Mouse (Mus musculus): ENCODE data around the gene Gm48552. TPM values are rescaled to one million over a fixed set of nuclear protein-coding genes. Genes with fewer than 3 reads are reported as not detected.

The Gm48552 gene
- polyA plus RNA-seq, 1 experiment from 2014 or later, result 1.4 TPM

DNA sequence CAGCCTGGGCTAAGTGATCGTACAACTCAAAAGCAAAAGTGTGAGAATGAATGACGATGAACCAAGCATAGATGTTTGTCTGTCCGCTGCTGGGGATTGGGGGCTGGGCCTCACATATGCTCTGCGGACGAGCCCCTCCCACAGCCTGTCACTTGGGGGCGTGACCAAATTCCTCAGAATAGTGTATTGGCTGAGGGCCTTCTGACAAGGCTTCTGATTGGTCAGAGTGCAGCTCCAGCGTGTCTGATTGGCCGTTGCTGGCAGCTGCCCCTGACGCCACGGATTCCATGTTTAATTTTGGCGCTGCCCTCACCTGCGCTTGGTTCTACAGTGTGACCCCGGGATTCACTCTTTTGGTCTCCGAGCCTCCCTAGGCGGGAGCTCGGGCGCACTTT, 44.1 kb downstream of the Gm48552 start:
- no peak overlapping the region for H3K27ac ChIP-seq (ENCODE audit: low read depth)
- 6% methylated on average over 17 of the region's 17 CpGs for whole genome bisulfite sequencing

DNA sequence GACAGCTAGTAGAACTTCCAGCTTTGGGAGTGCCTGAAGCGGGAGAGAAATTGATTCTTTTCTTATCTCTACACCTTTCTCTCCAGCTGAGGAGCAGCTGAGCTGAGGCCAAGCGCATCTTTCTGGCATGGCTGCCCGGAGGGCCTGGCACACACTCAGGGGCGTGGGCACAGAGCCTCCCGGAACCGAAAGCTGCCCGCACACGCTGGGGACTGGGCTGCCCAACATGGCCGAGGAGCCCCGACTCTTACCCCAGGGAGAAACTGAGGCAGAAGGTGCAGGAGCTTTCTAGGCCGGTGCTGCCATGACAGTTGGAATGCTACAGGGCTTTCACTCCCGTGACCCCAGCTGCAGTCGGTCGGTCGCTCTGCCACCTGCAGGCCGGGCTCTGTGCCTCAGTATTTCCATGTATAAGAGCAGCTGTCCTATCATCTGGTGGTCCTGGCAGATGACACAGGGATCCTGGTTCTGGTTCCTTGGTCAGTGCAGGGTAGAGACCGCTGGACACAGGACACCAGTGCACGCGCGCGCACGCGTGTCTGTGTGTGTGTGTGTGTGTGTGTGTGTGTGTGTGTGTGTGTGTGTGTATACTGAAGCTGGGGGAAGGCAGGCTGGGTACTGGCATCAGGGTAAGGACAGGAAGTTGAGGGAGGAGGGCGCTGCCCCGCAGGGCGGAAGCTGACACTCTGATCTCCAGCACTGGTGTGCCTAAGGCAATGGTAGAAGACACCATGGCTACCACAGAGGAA, 44.9 kb downstream of the Gm48552 start:
- H3K27me3 ChIP-seq (ENCODE audit: insufficient read depth, low read length), result no peaks in the 10 kb centered on the region
- no peaks in the 10 kb centered on the region for H3K36me3 ChIP-seq (ENCODE audit: insufficient read depth)
- 73% methylated on average over 26 of the region's 26 CpGs for WGBS
- H3K4me1 ChIP-seq (ENCODE audit: insufficient read depth), result peaks cover 5% of the 10 kb centered on the region; the same call in 1 of the 2 replicates
- no peak overlapping the region; the same call in 1 of the 2 replicates for H3K27ac ChIP-seq (ENCODE audit: low read depth)
- DNase-seq (no peak), ATAC-seq (ENCODE audit: insufficient read depth) (no peak)
- 0 out of 2 replicates have a peak overlapping the region, but pooled peaks have one; percentile 20 for H3K4me3 ChIP-seq (ENCODE audit: low read depth, low read length)
- no peaks in the 10 kb centered on the region for H3K9me3 ChIP-seq (ENCODE audit: low read depth, low read length)
- TF ChIP-seq CTCF (IDR thresholded peaks at IDR 0.05; ENCODE audit: low read depth), result 0 out of 2 replicates have a peak, but pooled peaks have one; percentile 24
- peak overlapping the region; percentile 56; the same call in 1 of the 2 replicates for H3K4me2 ChIP-seq
- no peak overlapping the region for H3K9ac ChIP-seq

More for the DNA sequence above, 44.1 kb downstream of the Gm48552 start:
- Histone ChIP-seq H3K9me3 (ENCODE audit: low read depth, low read length) (no peaks in the 10 kb centered on the region), H3K36me3 (ENCODE audit: insufficient read depth) (no peaks in the 10 kb centered on the region), H3K4me2 (peak overlapping the region; percentile 56), H3K9ac (peak overlapping the region; percentile 30; the same call in 1 of the 2 replicates), H3K27me3 (ENCODE audit: insufficient read depth, low read length) (no peaks in the 10 kb centered on the region), H3K4me3 (ENCODE audit: low read depth, low read length) (peak overlapping the region; percentile 20; the same call in 1 of the 2 replicates), H3K4me1 (ENCODE audit: insufficient read depth) (peaks cover 5% of the 10 kb centered on the region; the same call in 1 of the 2 replicates)
- DNase-seq (peak; percentile 98), ATAC-seq (ENCODE audit: insufficient read depth) (peak; percentile 81)
- TF ChIP-seq CTCF (IDR thresholded peaks at IDR 0.05; ENCODE audit: low read depth), result no peak

- H3K4me1 ChIP-seq (ENCODE audit: insufficient read depth), result peaks cover 5% of the 10 kb centered on the region; the same call in 1 of the 2 replicates
- ATAC-seq (ENCODE audit: insufficient read depth) (no peak), DNase-seq (peak; percentile 43)
- 48% methylated on average over 15 of the region's 15 CpGs for WGBS
- H3K36me3 ChIP-seq (ENCODE audit: insufficient read depth), result no peaks in the 10 kb centered on the region
- no peak overlapping the region for H3K4me3 ChIP-seq (ENCODE audit: low read depth, low read length)
- H3K9me3 ChIP-seq (ENCODE audit: low read depth, low read length), result no peaks in the 10 kb centered on the region
- H3K9ac ChIP-seq, result no peak overlapping the region
- no peaks in the 10 kb centered on the region for H3K27me3 ChIP-seq (ENCODE audit: insufficient read depth, low read length)
- no peak for TF ChIP-seq CTCF (IDR thresholded peaks at IDR 0.05; ENCODE audit: low read depth)
- peak overlapping the region; percentile 12; the same call in 1 of the 2 replicates for H3K27ac ChIP-seq (ENCODE audit: low read depth)
- H3K4me2 ChIP-seq, result no peak overlapping the region
Observed at GRCm38 (mm10) chr10:81434361-81435263, 45.8 kb downstream of the Gm48552 start.

DNA sequence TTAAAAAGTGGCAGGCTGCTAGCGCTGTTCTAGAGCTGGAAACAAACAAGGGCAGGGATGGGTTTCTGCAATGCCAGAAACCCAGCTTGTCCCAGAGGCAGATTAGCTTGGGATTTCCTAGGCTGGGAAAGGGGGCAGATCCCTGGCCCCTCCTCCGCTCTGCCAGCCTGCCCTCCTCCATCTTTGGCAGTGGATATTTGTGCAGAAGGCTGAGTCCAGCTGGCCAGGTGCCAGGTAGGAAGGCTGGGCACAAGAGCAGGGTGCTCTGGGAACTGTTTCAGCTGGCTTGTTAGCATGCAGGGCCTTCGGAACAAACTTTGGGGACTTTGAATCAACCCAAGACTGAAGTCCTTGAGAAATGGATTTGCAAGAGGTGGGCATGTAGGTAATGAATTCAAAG, 46.6 kb downstream of the Gm48552 start:
- Histone ChIP-seq H3K27me3 (ENCODE audit: insufficient read depth, low read length) (no peaks in the 10 kb centered on the region), H3K4me2 (no peak overlapping the region), H3K36me3 (ENCODE audit: insufficient read depth) (no peaks in the 10 kb centered on the region), H3K9me3 (ENCODE audit: low read depth, low read length) (no peaks in the 10 kb centered on the region), H3K4me1 (ENCODE audit: insufficient read depth) (peaks cover 5% of the 10 kb centered on the region; the same call in 1 of the 2 replicates), H3K4me3 (ENCODE audit: low read depth, low read length) (no peak overlapping the region), H3K9ac (no peak overlapping the region), H3K27ac (ENCODE audit: low read depth) (no peak overlapping the region)
- no peak for DNase-seq
- ATAC-seq (ENCODE audit: insufficient read depth), result no peak
- no peak for TF ChIP-seq CTCF (IDR thresholded peaks at IDR 0.05; ENCODE audit: low read depth)
- WGBS, result 72% methylated on average over 3 of the region's 3 CpGs

Small RNA genes within 50 kb of the gene (microRNA-seq; reads per million reads assigned to microRNA genes)
- gene Mir1191b (ENCODE audit: borderline number of aligned reads), result 2.4 reads per million, percentile 2 among the genes with 10 or more reads in this experiment
- 0.71 reads per million for gene Mir6913 (ENCODE audit: borderline number of aligned reads)

Other genes with a start within 250 kb of the Gm48552 start
- 38.7 and 47.9 TPM in 2 replicates for gene Pias4, start 221.1 kb upstream of the Gm48552 start, polyA plus RNA-seq (2014; fragmentation: Nextera tagmentation; extraction: Ambion mirVana)
- 481 and 493 TPM in 2 replicates for gene Eef2, start 212.4 kb upstream of the Gm48552 start, polyA plus RNA-seq (2014; fragmentation: Nextera tagmentation; extraction: Ambion mirVana)
- gene Dapk3, start 206.0 kb upstream of the Gm48552 start, polyA plus RNA-seq (2014; fragmentation: Nextera tagmentation; extraction: Ambion mirVana), result 52.6 and 55.8 TPM in 2 replicates
- not detected in 2 replicates for gene 4930442H23Rik, start 205.2 kb upstream of the Gm48552 start, polyA plus RNA-seq (2014; fragmentation: Nextera tagmentation; extraction: Ambion mirVana)
- 0.23 TPM in 1 of 2 replicates, not detected in the other for gene Nmrk2, start 187.0 kb upstream of the Gm48552 start, polyA plus RNA-seq (2014; fragmentation: Nextera tagmentation; extraction: Ambion mirVana)
- gene Atcay, start 158.2 kb upstream of the Gm48552 start, polyA plus RNA-seq (2014; fragmentation: Nextera tagmentation; extraction: Ambion mirVana), result not detected in 2 replicates
- 3.4 and 3.6 TPM in 2 replicates for gene Zfr2, start 155.8 kb upstream of the Gm48552 start, polyA plus RNA-seq (2014; fragmentation: Nextera tagmentation; extraction: Ambion mirVana)
- gene Matk, start 136.1 kb upstream of the Gm48552 start, polyA plus RNA-seq (2014; fragmentation: Nextera tagmentation; extraction: Ambion mirVana), result 2.0 and 2.9 TPM in 2 replicates
- gene Mrpl54, start 122.1 kb upstream of the Gm48552 start, polyA plus RNA-seq (2014; fragmentation: Nextera tagmentation; extraction: Ambion mirVana), result 222 and 223 TPM in 2 replicates
- gene Apba3, start 122.0 kb upstream of the Gm48552 start, polyA plus RNA-seq (2014; fragmentation: Nextera tagmentation; extraction: Ambion mirVana), result 50.4 and 50.8 TPM in 2 replicates
- gene Tjp3, start 97.4 kb upstream of the Gm48552 start, polyA plus RNA-seq (2014; fragmentation: Nextera tagmentation; extraction: Ambion mirVana), result 15.3 and 17.2 TPM in 2 replicates
- gene Pip5k1c, start 96.0 kb upstream of the Gm48552 start, polyA plus RNA-seq (2014; fragmentation: Nextera tagmentation; extraction: Ambion mirVana), result 50.8 and 58.6 TPM in 2 replicates
- gene Cactin, start 67.9 kb upstream of the Gm48552 start, polyA plus RNA-seq (2014; fragmentation: Nextera tagmentation; extraction: Ambion mirVana), result 34.3 and 42.9 TPM in 2 replicates
- gene Tbxa2r, start 60.3 kb upstream of the Gm48552 start, polyA plus RNA-seq (2014; fragmentation: Nextera tagmentation; extraction: Ambion mirVana), result 13.6 and 15.0 TPM in 2 replicates
- 0.05 and 0.08 TPM in 2 replicates for gene Gipc3, start 45.7 kb upstream of the Gm48552 start, polyA plus RNA-seq (2014; fragmentation: Nextera tagmentation; extraction: Ambion mirVana)
- gene Hmg20b, start 38.5 kb upstream of the Gm48552 start, polyA plus RNA-seq (2014; fragmentation: Nextera tagmentation; extraction: Ambion mirVana), result 98.7 and 105 TPM in 2 replicates
- 7.7 and 8.5 TPM in 2 replicates for gene Mfsd12, start 31.5 kb upstream of the Gm48552 start, polyA plus RNA-seq (2014; fragmentation: Nextera tagmentation; extraction: Ambion mirVana)
- gene 4930404N11Rik, start 23.2 kb upstream of the Gm48552 start, polyA plus RNA-seq (2014; fragmentation: Nextera tagmentation; extraction: Ambion mirVana), result 0.65 and 0.92 TPM in 2 replicates
- 109 and 116 TPM in 2 replicates for gene Fzr1, start 10.5 kb upstream of the Gm48552 start, polyA plus RNA-seq (2014; fragmentation: Nextera tagmentation; extraction: Ambion mirVana)
- 57.5 and 67.0 TPM in 2 replicates for gene Dohh, start 4.6 kb upstream of the Gm48552 start, polyA plus RNA-seq (2014; fragmentation: Nextera tagmentation; extraction: Ambion mirVana)
- 2.8 and 3.8 TPM in 2 replicates for gene Gm48551, start 4.5 kb upstream of the Gm48552 start, polyA plus RNA-seq (2014; fragmentation: Nextera tagmentation; extraction: Ambion mirVana)
- 2.8 and 3.3 TPM in 2 replicates for gene Smim24, start 4.0 kb downstream of the Gm48552 start, polyA plus RNA-seq (2014; fragmentation: Nextera tagmentation; extraction: Ambion mirVana)
- 86.0 and 86.5 TPM in 2 replicates for gene Nfic, start 66.6 kb downstream of the Gm48552 start, polyA plus RNA-seq (2014; fragmentation: Nextera tagmentation; extraction: Ambion mirVana)
- 0.09 and 0.30 TPM in 2 replicates for gene Celf5, start 93.7 kb downstream of the Gm48552 start, polyA plus RNA-seq (2014; fragmentation: Nextera tagmentation; extraction: Ambion mirVana)
- 82.1 and 97.3 TPM in 2 replicates for gene Ncln, start 107.4 kb downstream of the Gm48552 start, polyA plus RNA-seq (2014; fragmentation: Nextera tagmentation; extraction: Ambion mirVana)
- 1.3 and 1.7 TPM in 2 replicates for gene S1pr4, start 111.1 kb downstream of the Gm48552 start, polyA plus RNA-seq (2014; fragmentation: Nextera tagmentation; extraction: Ambion mirVana)
- gene Gna15, start 135.2 kb downstream of the Gm48552 start, polyA plus RNA-seq (2014; fragmentation: Nextera tagmentation; extraction: Ambion mirVana), result 1.1 and 1.7 TPM in 2 replicates
- 81.2 and 88.2 TPM in 2 replicates for gene Gna11, start 156.2 kb downstream of the Gm48552 start, polyA plus RNA-seq (2014; fragmentation: Nextera tagmentation; extraction: Ambion mirVana)
- 360 and 404 TPM in 2 replicates for gene Aes, start 170.5 kb downstream of the Gm48552 start, polyA plus RNA-seq (2014; fragmentation: Nextera tagmentation; extraction: Ambion mirVana)
- 27.5 and 32.5 TPM in 2 replicates for gene Tle2, start 185.6 kb downstream of the Gm48552 start, polyA plus RNA-seq (2014; fragmentation: Nextera tagmentation; extraction: Ambion mirVana)
- 24.1 and 25.2 TPM in 2 replicates for gene Tle6, start 212.1 kb downstream of the Gm48552 start, polyA plus RNA-seq (2014; fragmentation: Nextera tagmentation; extraction: Ambion mirVana)
- 0.58 and 0.61 TPM in 2 replicates for gene BC025920, start 217.3 kb downstream of the Gm48552 start, polyA plus RNA-seq (2014; fragmentation: Nextera tagmentation; extraction: Ambion mirVana)
- gene Sirt6, start 238.8 kb downstream of the Gm48552 start, polyA plus RNA-seq (2014; fragmentation: Nextera tagmentation; extraction: Ambion mirVana), result 35.8 and 39.3 TPM in 2 replicates
- 6.1 and 7.3 TPM in 2 replicates for gene Ankrd24, start 239.5 kb downstream of the Gm48552 start, polyA plus RNA-seq (2014; fragmentation: Nextera tagmentation; extraction: Ambion mirVana)